Mouse (Mus musculus) ES-E14 (cell line): Measurements from ENCODE around the gene Nek11. TPM values are rescaled to one million over a fixed set of nuclear protein-coding genes. Genes with fewer than 3 reads are reported as not detected.
A peak's percentile ranks its signal among the peaks of the same experiment; 100 is the strongest.

Experiments used
- DNase-seq: peaks from one replicate; pipeline ENCODE4 v3.0.0-alpha.2; 2013; ENCODE audit warnings: low read depth, low spot score
- H3K27ac ChIP-seq: 2 replicates; pipeline ENCODE4 v1.5.1; 2012; ENCODE audit warnings: low read depth, mild to moderate bottlenecking, low read length, moderate library complexity, mixed read lengths; ENCODE audit not compliant: poor library complexity, insufficient read depth, severe bottlenecking
- H3K36me3 ChIP-seq: 2 replicates; pipeline ENCODE4 v1.6.1; 2012; ENCODE audit warnings: mild to moderate bottlenecking, low read length, moderate library complexity, mixed read lengths; ENCODE audit not compliant: control insufficient read depth, poor library complexity, insufficient read depth, severe bottlenecking
- H3K4me1 ChIP-seq, 2 experiments: fragments of 150-350 bp in 1 of 2; sonication (generic) in 1 of 2; 2 replicates each; pipeline ENCODE4 v1.6.1; 2012; ENCODE audit warnings: low read length in 2 of 2, mild to moderate bottlenecking in 1 of 2, mixed read lengths in 1 of 2; ENCODE audit not compliant: control insufficient read depth in 2 of 2, insufficient read depth in 2 of 2, poor library complexity in 1 of 2
- H3K4me3 ChIP-seq, 2 experiments: fragments of 150-350 bp in 1 of 2; sonication (generic) in 1 of 2; 2 replicates each; pipeline ENCODE4 v1.5.1; 2012; ENCODE audit warnings: low read length in 2 of 2, low read depth in 1 of 2, mild to moderate bottlenecking in 1 of 2, mixed read lengths in 1 of 2; ENCODE audit not compliant: insufficient read depth in 1 of 2, poor library complexity in 1 of 2, severe bottlenecking in 1 of 2
- H3K9ac ChIP-seq: 2 replicates; pipeline ENCODE4 v1.6.1; 2012; ENCODE audit warnings: low read depth, mild to moderate bottlenecking, low read length, mixed read lengths; ENCODE audit not compliant: poor library complexity, insufficient read depth, severe bottlenecking
- H3K9me3 ChIP-seq: fragments of 150-350 bp; sonication (generic); 2 replicates; pipeline ENCODE4 v1.6.1; 2012; ENCODE audit warnings: low read depth, mild to moderate bottlenecking, low read length; ENCODE audit not compliant: control insufficient read depth, insufficient read depth
- CHD2 ChIP-seq: IDR thresholded peaks from 2 replicates; pipeline ENCODE4 v1.6.1; 2014; ENCODE audit warnings: mild to moderate bottlenecking, low read depth, low read length, inconsistent platforms
- HCFC1 ChIP-seq: IDR thresholded peaks from 2 replicates; pipeline ENCODE4 v1.6.1; 2012; ENCODE audit warnings: low read length, inconsistent platforms, borderline replicate concordance; ENCODE audit not compliant: insufficient read depth
- MAFK ChIP-seq: IDR thresholded peaks from 2 replicates; pipeline ENCODE4 v1.6.1; 2014; ENCODE audit warnings: mild to moderate bottlenecking, low read depth, low read length, inconsistent platforms; ENCODE audit not compliant: insufficient read depth
- ZC3H11A ChIP-seq: IDR thresholded peaks from 2 replicates; pipeline ENCODE4 v1.6.1; 2012; ENCODE audit warnings: low read depth, mild to moderate bottlenecking, inconsistent platforms, low read length, borderline replicate concordance
- ZNF384 ChIP-seq: IDR thresholded peaks from 2 replicates; pipeline ENCODE4 v1.6.1; 2012; ENCODE audit warnings: low read depth, low read length, inconsistent platforms
- in situ Hi-C, 2 experiments: fragments of 600-800 bp; cut with MboI; formaldehyde crosslinking; loops; one replicate each; pipeline ENCODE4 v1.15.1; 2025; ENCODE audit warnings: low sequenced_read_pairs in 2 of 2, inconsistent platforms in 1 of 2; ENCODE audit not compliant: unreplicated experiment in 2 of 2
- total RNA-seq: library from RNA; depleted of rRNA; stranded (reverse); fragments of 300-350 nt; gene quantifications from 2 replicates; pipeline ENCODE4 v1.2.3, GENCODE M21; 2012

Nek11 gene
- total RNA-seq, 1 experiment: 0.04 TPM

GRCm38 (mm10) chr9:105312686-105313085 is 82.6 kb downstream of the Nek11 start:
- Histone ChIP-seq H3K9ac (no peak overlapping the region), H3K4me1 (no peaks in the 10 kb centered on the region), H3K4me3 (no peak overlapping the region), H3K36me3 (no peaks in the 10 kb centered on the region), H3K27ac (no peak overlapping the region), H3K9me3 (no peaks in the 10 kb centered on the region)
- no peak for TF ChIP-seq CHD2
- TF ChIP-seq HCFC1: no peak
- no peak for TF ChIP-seq ZNF384
- in situ Hi-C loops: no loop called here
- no peak for DNase-seq

GRCm38 (mm10) chr9:105309553-105310281 is 85.6 kb downstream of the Nek11 start:
- no peak overlapping the region for H3K4me3 ChIP-seq
- in situ Hi-C loops: no loop called here
- TF ChIP-seq CHD2 (no peak), ZNF384 (no peak), MAFK (no peak), HCFC1 (no peak), ZC3H11A (no peak)
- peak; percentile 40 for DNase-seq
- no peaks in the 10 kb centered on the region for H3K36me3 ChIP-seq
- H3K9me3 ChIP-seq: no peaks in the 10 kb centered on the region
- H3K9ac ChIP-seq: no peak overlapping the region
- H3K4me1 ChIP-seq: no peaks in the 10 kb centered on the region
- no peak overlapping the region for H3K27ac ChIP-seq

GRCm38 (mm10) chr9:105306042-105306441 is 89.3 kb downstream of the Nek11 start:
- TF ChIP-seq CHD2: no peak
- TF ChIP-seq ZNF384: no peak
- TF ChIP-seq ZC3H11A: no peak
- TF ChIP-seq HCFC1: no peak
- no peak for TF ChIP-seq MAFK
- no peaks in the 10 kb centered on the region for H3K36me3 ChIP-seq
- DNase-seq: no peak
- no peak overlapping the region for H3K27ac ChIP-seq
- H3K9me3 ChIP-seq: no peaks in the 10 kb centered on the region
- H3K4me1 ChIP-seq: no peaks in the 10 kb centered on the region
- H3K9ac ChIP-seq: no peak overlapping the region
- H3K4me3 ChIP-seq: no peak overlapping the region
- in situ Hi-C loops: no loop called here

- Histone ChIP-seq H3K4me1 (no peaks in the 10 kb centered on the region), H3K9me3 (no peaks in the 10 kb centered on the region), H3K4me3 (no peak overlapping the region), H3K9ac (no peak overlapping the region), H3K36me3 (no peaks in the 10 kb centered on the region), H3K27ac (no peak overlapping the region)
- DNase-seq: no peak
- in situ Hi-C loops: no loop called here
- no peak for TF ChIP-seq HCFC1
- TF ChIP-seq MAFK: no peak
- no peak for TF ChIP-seq ZNF384
- TF ChIP-seq ZC3H11A: no peak
- TF ChIP-seq CHD2: no peak
These were observed 93.1 kb downstream of the Nek11 start for GRCm38 (mm10) chr9:105302230-105302629.

GRCm38 (mm10) chr9:105301396-105301795 is 93.9 kb downstream of the Nek11 start:
- Histone ChIP-seq H3K4me1 (no peaks in the 10 kb centered on the region), H3K36me3 (no peaks in the 10 kb centered on the region), H3K4me3 (no peak overlapping the region), H3K9ac (no peak overlapping the region), H3K9me3 (no peaks in the 10 kb centered on the region), H3K27ac (no peak overlapping the region)
- in situ Hi-C loops: no loop called here
- TF ChIP-seq ZC3H11A: no peak
- TF ChIP-seq HCFC1: no peak
- no peak for TF ChIP-seq CHD2
- DNase-seq: no peak
